Mouse (Mus musculus): ENCODE data around the gene Alpk1.

DNA sequence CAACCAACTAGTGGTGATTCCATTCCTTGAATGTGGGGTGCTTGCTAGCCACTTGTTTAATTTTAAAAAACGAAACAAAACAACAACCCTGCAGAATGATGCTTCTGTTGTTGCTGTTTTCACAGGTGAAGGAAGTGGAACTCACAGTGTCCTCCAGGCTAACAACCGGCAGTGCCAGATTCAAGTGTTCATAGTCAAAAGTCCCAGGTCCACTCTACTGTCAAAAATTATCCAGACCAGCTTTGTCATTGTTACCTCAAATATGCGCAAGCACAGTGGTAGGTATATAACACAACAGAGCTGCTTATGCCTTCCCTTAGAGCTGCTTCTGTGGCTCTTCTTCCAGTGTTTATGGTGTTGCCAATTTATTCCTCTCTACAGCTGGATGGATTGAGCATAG lies 68.8 kb downstream of the Alpk1 start:
- no peak for TF ChIP-seq POLR2A (IDR thresholded peaks at IDR 0.05; ENCODE audit: borderline replicate concordance, control insufficient read depth, low read depth, low read length)
- no peak for TF ChIP-seq CTCF (IDR thresholded peaks at IDR 0.05; ENCODE audit: control insufficient read depth, insufficient read depth, low read length)

Measured in bone marrow, adult 2 months (tissue).